Mouse (Mus musculus): ENCODE measurements around the gene Mcfd2. TPM values are rescaled to one million over a fixed set of nuclear protein-coding genes. Genes with fewer than 3 reads are reported as not detected.

Mcfd2 gene
- total and polyA plus RNA-seq, 2 experiments from 2014 or later: 35.5 to 38.0 TPM

DNA sequence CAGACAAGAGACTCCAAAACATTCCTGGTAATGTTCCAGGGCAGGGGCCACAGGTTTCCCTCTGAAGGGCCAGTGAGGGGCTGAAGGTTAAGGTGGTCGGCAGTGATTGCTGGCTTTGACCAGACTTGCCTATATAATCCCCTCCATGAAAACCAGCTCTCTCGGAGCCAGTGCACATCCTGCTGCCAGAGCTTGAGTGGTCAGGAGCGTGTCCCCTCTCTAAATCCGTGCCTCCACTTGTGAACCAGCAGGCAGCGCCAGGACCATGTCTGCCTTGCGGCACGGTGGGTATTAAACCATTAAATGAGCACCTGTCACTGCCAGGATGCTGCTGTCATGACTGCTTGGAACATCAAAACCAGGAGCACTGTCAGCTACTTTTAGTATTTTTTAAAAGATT, 44.8 kb upstream of the Mcfd2 start:
- ATAC-seq (ENCODE audit: low FRiP score): no peak
- Histone ChIP-seq H3K27me3 (ENCODE audit: insufficient read depth, low read length) (no peaks in the 10 kb centered on the region), H3K9me3 (ENCODE audit: low read length) (no peaks in the 10 kb centered on the region), H3K4me2 (ENCODE audit: low read depth, low read length, poor library complexity, severe bottlenecking) (no peak overlapping the region), H3K4me1 (ENCODE audit: insufficient read depth, low read length) (no peaks in the 10 kb centered on the region), H3K27ac (ENCODE audit: low read depth, low read length) (no peak overlapping the region), H3K9ac (replicated peaks; ENCODE audit: low read length, poor library complexity, severe bottlenecking) (no peak overlapping the region), H3K4me3 (ENCODE audit: low read depth, low read length) (no peak overlapping the region), H3K36me3 (ENCODE audit: insufficient read depth, low read length) (peaks cover 5% of the 10 kb centered on the region)
- DNase-seq (ENCODE audit: low spot score): no peak
- TF ChIP-seq CTCF (IDR thresholded peaks at IDR 0.05): no peak
- 82% methylated on average over 7 of the region's 7 CpGs for WGBS

DNA sequence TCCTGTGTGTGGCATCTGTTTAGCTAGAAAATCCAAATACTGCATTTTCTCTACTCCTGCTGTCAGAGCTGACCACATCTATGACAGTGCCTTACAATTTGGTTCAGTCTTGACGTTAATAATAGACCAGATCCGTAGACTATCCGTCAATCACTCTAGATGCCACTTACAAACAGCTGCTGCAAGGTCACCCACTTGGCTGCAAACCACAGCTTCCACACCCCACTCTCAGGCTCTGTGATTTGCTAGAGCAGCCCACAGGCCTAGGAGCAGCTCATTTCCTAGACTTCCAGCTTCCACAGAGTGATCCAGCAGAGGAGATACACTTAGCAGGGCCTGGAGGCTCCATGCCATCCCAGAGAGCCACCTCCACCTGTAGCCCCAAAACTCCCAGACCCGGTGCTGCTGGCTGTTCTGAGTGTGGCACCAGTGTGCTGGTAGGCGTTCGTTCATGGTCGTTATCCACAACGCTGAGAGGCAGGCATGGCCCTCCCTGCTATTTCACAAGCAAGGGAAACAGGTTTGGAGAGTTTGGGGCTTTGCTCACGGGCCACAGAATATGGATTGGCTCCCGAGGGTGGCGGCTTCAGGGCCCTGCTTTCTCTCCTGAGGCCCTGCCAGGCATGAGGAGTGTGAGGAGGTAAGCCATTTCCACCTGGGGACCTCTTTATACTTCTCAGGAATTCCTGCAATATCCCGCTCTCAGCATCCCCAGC, 43.5 kb upstream of the Mcfd2 start:
- H3K9ac ChIP-seq (replicated peaks; ENCODE audit: low read length, poor library complexity, severe bottlenecking): no peak overlapping the region
- DNase-seq (ENCODE audit: low spot score) (no peak), ATAC-seq (ENCODE audit: low FRiP score) (no peak)
- TF ChIP-seq CTCF (IDR thresholded peaks at IDR 0.05): no peak
- H3K4me2 ChIP-seq (ENCODE audit: low read depth, low read length, poor library complexity, severe bottlenecking): no peak overlapping the region
- no peaks in the 10 kb centered on the region for H3K27me3 ChIP-seq (ENCODE audit: insufficient read depth, low read length)
- no peak overlapping the region for H3K4me3 ChIP-seq (ENCODE audit: low read depth, low read length)
- H3K4me1 ChIP-seq (ENCODE audit: insufficient read depth, low read length): no peaks in the 10 kb centered on the region
- WGBS: 81% methylated on average over 12 of the region's 12 CpGs
- no peak overlapping the region for H3K27ac ChIP-seq (ENCODE audit: low read depth, low read length)
- peaks cover 5% of the 10 kb centered on the region for H3K36me3 ChIP-seq (ENCODE audit: insufficient read depth, low read length)
- H3K9me3 ChIP-seq (ENCODE audit: low read length): no peaks in the 10 kb centered on the region

DNA sequence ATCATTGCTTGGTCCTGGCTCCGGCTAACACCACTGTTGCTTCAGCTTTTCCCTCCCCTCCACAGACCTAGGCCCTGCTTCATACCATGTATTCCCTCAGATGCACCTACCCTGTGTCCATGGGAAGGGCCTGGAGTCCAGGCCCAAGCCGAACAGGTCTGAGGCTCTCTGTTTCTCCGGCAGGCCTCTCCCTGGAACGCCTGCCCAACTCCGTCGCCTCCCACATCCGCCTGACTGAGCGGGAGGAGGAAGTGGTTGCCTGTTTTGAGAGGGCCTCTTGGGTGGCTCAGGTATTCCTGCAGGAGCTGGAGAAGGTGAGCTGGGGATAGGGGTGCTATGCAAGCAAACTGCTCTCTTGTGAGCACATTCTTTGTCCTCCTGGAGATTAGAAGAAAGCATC, 41.0 kb upstream of the Mcfd2 start:
- Histone ChIP-seq H3K4me2 (ENCODE audit: low read depth, low read length, poor library complexity, severe bottlenecking) (no peak overlapping the region), H3K9ac (replicated peaks; ENCODE audit: low read length, poor library complexity, severe bottlenecking) (no peak overlapping the region), H3K4me1 (ENCODE audit: insufficient read depth, low read length) (no peaks in the 10 kb centered on the region), H3K27me3 (ENCODE audit: insufficient read depth, low read length) (no peaks in the 10 kb centered on the region), H3K27ac (ENCODE audit: low read depth, low read length) (no peak overlapping the region), H3K9me3 (ENCODE audit: low read length) (no peaks in the 10 kb centered on the region), H3K36me3 (ENCODE audit: insufficient read depth, low read length) (peaks cover 5% of the 10 kb centered on the region), H3K4me3 (ENCODE audit: low read depth, low read length) (no peak overlapping the region)
- ATAC-seq (ENCODE audit: low FRiP score) (no peak), DNase-seq (ENCODE audit: low spot score) (no peak)
- 82% methylated on average over 8 of the region's 8 CpGs for WGBS
- no peak for TF ChIP-seq CTCF (IDR thresholded peaks at IDR 0.05)

DNA sequence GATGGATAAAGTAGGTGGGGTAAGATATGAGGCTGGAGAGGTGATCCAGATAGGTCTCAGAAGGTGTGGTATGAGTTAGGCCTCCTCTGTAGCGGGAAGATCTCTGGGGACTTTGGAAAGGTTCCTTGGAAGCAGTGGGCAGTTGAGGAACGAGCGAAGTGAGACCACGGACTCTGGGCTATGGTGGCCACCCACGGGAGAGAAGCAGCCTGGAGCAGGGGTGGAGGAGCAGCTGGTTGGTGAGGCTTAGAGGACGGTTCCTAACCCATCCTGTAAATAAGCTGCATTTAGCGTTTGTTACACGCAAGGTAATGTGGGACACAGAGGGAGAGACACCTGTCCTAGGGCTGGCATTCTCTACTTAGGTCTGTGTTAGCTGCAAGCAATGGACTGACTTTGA, 39.3 kb upstream of the Mcfd2 start:
- DNase-seq (ENCODE audit: low spot score): no peak
- TF ChIP-seq CTCF (IDR thresholded peaks at IDR 0.05): no peak
- no peaks in the 10 kb centered on the region for H3K27me3 ChIP-seq (ENCODE audit: insufficient read depth, low read length)
- H3K27ac ChIP-seq (ENCODE audit: low read depth, low read length): no peak overlapping the region
- no peak for ATAC-seq (ENCODE audit: low FRiP score)
- H3K9ac ChIP-seq (replicated peaks; ENCODE audit: low read length, poor library complexity, severe bottlenecking): no peak overlapping the region
- no peak overlapping the region for H3K4me2 ChIP-seq (ENCODE audit: low read depth, low read length, poor library complexity, severe bottlenecking)
- H3K4me3 ChIP-seq (ENCODE audit: low read depth, low read length): no peak overlapping the region
- no peaks in the 10 kb centered on the region for H3K4me1 ChIP-seq (ENCODE audit: insufficient read depth, low read length)
- H3K36me3 ChIP-seq (ENCODE audit: insufficient read depth, low read length): peaks cover 5% of the 10 kb centered on the region
- WGBS: 89% methylated on average over 8 of the region's 8 CpGs
- H3K9me3 ChIP-seq (ENCODE audit: low read length): no peaks in the 10 kb centered on the region

DNA sequence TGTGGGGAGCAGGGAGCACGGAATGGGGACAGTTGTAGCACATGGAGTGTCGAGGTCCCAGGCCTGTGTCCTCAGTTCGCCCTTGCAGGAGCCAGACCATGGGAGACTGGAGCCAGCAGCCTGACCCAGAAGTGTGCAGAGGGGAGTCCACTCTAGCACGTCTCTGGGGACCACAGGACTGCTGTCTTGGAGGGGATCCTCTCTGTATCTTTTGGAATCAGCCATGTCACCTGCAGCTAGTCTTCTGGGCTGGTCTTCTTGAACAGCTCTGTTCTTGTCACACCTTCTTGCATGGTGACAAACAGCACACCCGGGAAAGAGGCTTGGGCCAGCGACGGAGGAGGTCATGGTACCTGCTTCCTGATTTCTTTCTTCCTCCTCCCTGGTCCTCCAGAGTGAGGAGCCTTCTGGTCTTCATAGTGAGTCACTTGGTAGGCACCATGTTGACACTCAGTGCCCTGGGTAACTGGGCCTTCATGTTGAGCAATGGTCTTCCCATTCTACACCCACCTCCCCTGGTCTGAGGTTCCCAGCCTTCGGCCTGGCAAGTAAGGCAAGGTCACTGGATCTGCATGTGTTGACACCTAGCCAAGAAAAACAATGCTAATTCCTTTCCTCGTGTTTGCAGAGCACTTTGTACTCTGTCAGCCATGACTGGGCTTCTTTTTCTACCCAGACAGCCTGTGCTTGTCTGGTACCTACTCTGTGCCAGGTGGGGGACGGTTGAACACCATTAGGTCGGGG, 38.6 kb upstream of the Mcfd2 start:
- H3K4me1 ChIP-seq (ENCODE audit: insufficient read depth, low read length): no peaks in the 10 kb centered on the region
- no peak for TF ChIP-seq CTCF (IDR thresholded peaks at IDR 0.05)
- H3K27me3 ChIP-seq (ENCODE audit: insufficient read depth, low read length): no peaks in the 10 kb centered on the region
- no peak overlapping the region for H3K4me2 ChIP-seq (ENCODE audit: low read depth, low read length, poor library complexity, severe bottlenecking)
- H3K27ac ChIP-seq (ENCODE audit: low read depth, low read length): no peak overlapping the region
- no peak overlapping the region for H3K4me3 ChIP-seq (ENCODE audit: low read depth, low read length)
- ATAC-seq (ENCODE audit: low FRiP score) (no peak), DNase-seq (ENCODE audit: low spot score) (no peak)
- peaks cover 3% of the 10 kb centered on the region for H3K36me3 ChIP-seq (ENCODE audit: insufficient read depth, low read length)
- no peaks in the 10 kb centered on the region for H3K9me3 ChIP-seq (ENCODE audit: low read length)
- H3K9ac ChIP-seq (replicated peaks; ENCODE audit: low read length, poor library complexity, severe bottlenecking): no peak overlapping the region
- WGBS: 83% methylated on average over 11 of the region's 11 CpGs
